Mouse (Mus musculus): Measurements from ENCODE around the gene Gcgr. TPM values are rescaled to one million over a fixed set of nuclear protein-coding genes. Genes with fewer than 3 reads are reported as not detected.

The Gcgr gene
- polyA plus RNA-seq, 1 experiment, result 2.6 TPM

- Histone ChIP-seq H3K27me3 (ENCODE audit: control insufficient read depth, insufficient read depth, low read length) (no peaks in the 10 kb centered on the region), H3K27ac (ENCODE audit: insufficient read depth, low read depth, low read length) (peak overlapping the region; percentile 10; the same call in 1 of the 2 replicates), H3K4me3 (ENCODE audit: low read depth, low read length) (no peak overlapping the region; the same call in 1 of the 2 replicates), H3K36me3 (ENCODE audit: control insufficient read depth, insufficient read depth, low read length) (peaks cover 37% of the 10 kb centered on the region), H3K4me1 (ENCODE audit: control insufficient read depth, insufficient read depth, insufficient read length, low read length) (peaks cover 34% of the 10 kb centered on the region)
- TF ChIP-seq POLR2A (IDR thresholded peaks at IDR 0.05; ENCODE audit: low read depth, low read length) (no peak), CTCF (IDR thresholded peaks at IDR 0.05; ENCODE audit: extremely low read depth, insufficient read length, insufficient replicate concordance, low read depth, low read length) (no peak)
- 31% methylated on average over 5 of the region's 5 CpGs for WGBS
Observed at GRCm38 (mm10) chr11:120574278-120574600, 43.7 kb downstream of the Gcgr start.

- no peak overlapping the region for H3K27ac ChIP-seq (ENCODE audit: insufficient read depth, low read depth, low read length)
- WGBS, result 89% methylated on average over 2 of the region's 2 CpGs
Observed at GRCm38 (mm10) chr11:120575046-120575445, 44.5 kb downstream of the Gcgr start.

GRCm38 (mm10) chr11:120575940-120576339 lies 45.4 kb downstream of the Gcgr start:
- H3K27ac ChIP-seq (ENCODE audit: insufficient read depth, low read depth, low read length), result peak overlapping the region; percentile 94
- peaks cover 32% of the 10 kb centered on the region for H3K36me3 ChIP-seq (ENCODE audit: control insufficient read depth, insufficient read depth, low read length)
- H3K4me1 ChIP-seq (ENCODE audit: control insufficient read depth, insufficient read depth, insufficient read length, low read length), result peaks cover 35% of the 10 kb centered on the region

More at GRCm38 (mm10) chr11:120575046-120575445, 44.5 kb downstream of the Gcgr start:
- H3K4me3 ChIP-seq (ENCODE audit: low read depth, low read length), result no peak overlapping the region
- no peaks in the 10 kb centered on the region for H3K27me3 ChIP-seq (ENCODE audit: control insufficient read depth, insufficient read depth, low read length)
- peaks cover 41% of the 10 kb centered on the region for H3K36me3 ChIP-seq (ENCODE audit: control insufficient read depth, insufficient read depth, low read length)
- peaks cover 37% of the 10 kb centered on the region for H3K4me1 ChIP-seq (ENCODE audit: control insufficient read depth, insufficient read depth, insufficient read length, low read length)
- TF ChIP-seq CTCF (IDR thresholded peaks at IDR 0.05; ENCODE audit: extremely low read depth, insufficient read length, insufficient replicate concordance, low read depth, low read length) (no peak), POLR2A (IDR thresholded peaks at IDR 0.05; ENCODE audit: low read depth, low read length) (no peak)

GRCm38 (mm10) chr11:120576365-120576981 lies 46.0 kb downstream of the Gcgr start:
- Histone ChIP-seq H3K4me1 (ENCODE audit: control insufficient read depth, insufficient read depth, insufficient read length, low read length) (peaks cover 35% of the 10 kb centered on the region), H3K4me3 (ENCODE audit: low read depth, low read length) (no peak overlapping the region; the same call in 1 of the 2 replicates), H3K27me3 (ENCODE audit: control insufficient read depth, insufficient read depth, low read length) (no peaks in the 10 kb centered on the region), H3K27ac (ENCODE audit: insufficient read depth, low read depth, low read length) (peak overlapping the region; percentile 94), H3K36me3 (ENCODE audit: control insufficient read depth, insufficient read depth, low read length) (peaks cover 27% of the 10 kb centered on the region)
- WGBS, result 53% methylated on average over 3 of the region's 3 CpGs
- TF ChIP-seq POLR2A (IDR thresholded peaks at IDR 0.05; ENCODE audit: low read depth, low read length) (peak; percentile 72; the same call in 1 of the 2 replicates), CTCF (IDR thresholded peaks at IDR 0.05; ENCODE audit: extremely low read depth, insufficient read length, insufficient replicate concordance, low read depth, low read length) (no peak)

More at GRCm38 (mm10) chr11:120575940-120576339, 45.4 kb downstream of the Gcgr start:
- H3K4me3 ChIP-seq (ENCODE audit: low read depth, low read length), result no peak overlapping the region
- no peaks in the 10 kb centered on the region for H3K27me3 ChIP-seq (ENCODE audit: control insufficient read depth, insufficient read depth, low read length)
- TF ChIP-seq CTCF (IDR thresholded peaks at IDR 0.05; ENCODE audit: extremely low read depth, insufficient read length, insufficient replicate concordance, low read depth, low read length), result no peak
- TF ChIP-seq POLR2A (IDR thresholded peaks at IDR 0.05; ENCODE audit: low read depth, low read length), result no peak

GRCm38 (mm10) chr11:120577211-120578023 lies 46.9 kb downstream of the Gcgr start:
- no peaks in the 10 kb centered on the region for H3K27me3 ChIP-seq (ENCODE audit: control insufficient read depth, insufficient read depth, low read length)
- H3K27ac ChIP-seq (ENCODE audit: insufficient read depth, low read depth, low read length), result peak overlapping the region; percentile 93
- H3K4me3 ChIP-seq (ENCODE audit: low read depth, low read length), result peak overlapping the region; percentile 35
- 46% methylated on average over 7 of the region's 7 CpGs for WGBS
- H3K4me1 ChIP-seq (ENCODE audit: control insufficient read depth, insufficient read depth, insufficient read length, low read length), result peaks cover 41% of the 10 kb centered on the region
- TF ChIP-seq POLR2A (IDR thresholded peaks at IDR 0.05; ENCODE audit: low read depth, low read length) (0 out of 2 replicates have a peak, but pooled peaks have one; percentile 8), CTCF (IDR thresholded peaks at IDR 0.05; ENCODE audit: extremely low read depth, insufficient read length, insufficient replicate concordance, low read depth, low read length) (no peak)
- H3K36me3 ChIP-seq (ENCODE audit: control insufficient read depth, insufficient read depth, low read length), result peaks cover 26% of the 10 kb centered on the region

- TF ChIP-seq CTCF (IDR thresholded peaks at IDR 0.05; ENCODE audit: extremely low read depth, insufficient read length, insufficient replicate concordance, low read depth, low read length) (no peak), POLR2A (IDR thresholded peaks at IDR 0.05; ENCODE audit: low read depth, low read length) (no peak)
- peaks cover 26% of the 10 kb centered on the region for H3K36me3 ChIP-seq (ENCODE audit: control insufficient read depth, insufficient read depth, low read length)
- 63% methylated on average over 10 of the region's 10 CpGs for WGBS
- H3K4me3 ChIP-seq (ENCODE audit: low read depth, low read length), result no peak overlapping the region
- no peaks in the 10 kb centered on the region for H3K27me3 ChIP-seq (ENCODE audit: control insufficient read depth, insufficient read depth, low read length)
- peaks cover 41% of the 10 kb centered on the region for H3K4me1 ChIP-seq (ENCODE audit: control insufficient read depth, insufficient read depth, insufficient read length, low read length)
- H3K27ac ChIP-seq (ENCODE audit: insufficient read depth, low read depth, low read length), result peak overlapping the region; percentile 93
Observed at GRCm38 (mm10) chr11:120578024-120578693, 47.7 kb downstream of the Gcgr start.

Measured in small intestine, adult 2 months (tissue).